Mouse (Mus musculus): Measurements from ENCODE around the gene Gclc. TPM values are rescaled to one million over a fixed set of nuclear protein-coding genes. Genes with fewer than 3 reads are reported as not detected.

Gene Gclc
- total RNA-seq (2014; fragmentation: Nextera tagmentation): 44.6 and 47.5 TPM in 2 replicates
- total RNA-seq (2017): 52.3 and 56.8 TPM in 2 replicates

- ATAC-seq (replicated peaks; ENCODE audit: poor library complexity, severe bottlenecking): peak; percentile 54
Observed at GRCm38 (mm10) chr9:77753853-77754727, at the start of gene Gclc. TSS of gene Gclc (plus strand) at chr9:77754535.

GRCm38 (mm10) chr9:77706515-77706914 lies 47.8 kb upstream of the Gclc start:
- ATAC-seq (replicated peaks; ENCODE audit: poor library complexity, severe bottlenecking): no peak

- ATAC-seq (replicated peaks; ENCODE audit: poor library complexity, severe bottlenecking): no peak
Observed at GRCm38 (mm10) chr9:77707433-77708139, 46.7 kb upstream of the Gclc start.

GRCm38 (mm10) chr9:77708950-77709349 lies 45.4 kb upstream of the Gclc start:
- ATAC-seq (replicated peaks; ENCODE audit: poor library complexity, severe bottlenecking): peak; percentile 81

GRCm38 (mm10) chr9:77711021-77711569 lies 43.2 kb upstream of the Gclc start:
- peak; percentile 5; the same call in 1 of the 2 replicates for ATAC-seq (replicated peaks; ENCODE audit: poor library complexity, severe bottlenecking)

- ATAC-seq (replicated peaks; ENCODE audit: poor library complexity, severe bottlenecking): no peak
Observed at GRCm38 (mm10) chr9:77712816-77713215, 41.5 kb upstream of the Gclc start.

GRCm38 (mm10) chr9:77713301-77713700 lies 41.0 kb upstream of the Gclc start:
- ATAC-seq (replicated peaks; ENCODE audit: poor library complexity, severe bottlenecking): peak; percentile 34

- no peak for ATAC-seq (replicated peaks; ENCODE audit: poor library complexity, severe bottlenecking)
Observed at GRCm38 (mm10) chr9:77715262-77715661, 39.1 kb upstream of the Gclc start.

GRCm38 (mm10) chr9:77716009-77716408 lies 38.3 kb upstream of the Gclc start:
- peak; percentile 73 for ATAC-seq (replicated peaks; ENCODE audit: poor library complexity, severe bottlenecking)

GRCm38 (mm10) chr9:77717831-77718435 lies 36.4 kb upstream of the Gclc start:
- no peak for ATAC-seq (replicated peaks; ENCODE audit: poor library complexity, severe bottlenecking)

GRCm38 (mm10) chr9:77718816-77719411 lies 35.4 kb upstream of the Gclc start:
- ATAC-seq (replicated peaks; ENCODE audit: poor library complexity, severe bottlenecking): peak; percentile 73

- no peak for ATAC-seq (replicated peaks; ENCODE audit: poor library complexity, severe bottlenecking)
Observed at GRCm38 (mm10) chr9:77719675-77720074, 34.7 kb upstream of the Gclc start.

GRCm38 (mm10) chr9:77722381-77722780 lies 32.0 kb upstream of the Gclc start:
- ATAC-seq (replicated peaks; ENCODE audit: poor library complexity, severe bottlenecking): no peak

- no peak for ATAC-seq (replicated peaks; ENCODE audit: poor library complexity, severe bottlenecking)
Observed at GRCm38 (mm10) chr9:77724216-77724615, 30.1 kb upstream of the Gclc start.

GRCm38 (mm10) chr9:77725448-77725847 lies 28.9 kb upstream of the Gclc start:
- peak; percentile 71 for ATAC-seq (replicated peaks; ENCODE audit: poor library complexity, severe bottlenecking)

- no peak for ATAC-seq (replicated peaks; ENCODE audit: poor library complexity, severe bottlenecking)
Observed at GRCm38 (mm10) chr9:77726018-77726684, 28.2 kb upstream of the Gclc start.

- no peak for ATAC-seq (replicated peaks; ENCODE audit: poor library complexity, severe bottlenecking)
Observed at GRCm38 (mm10) chr9:77727012-77727411, 27.3 kb upstream of the Gclc start.

GRCm38 (mm10) chr9:77732067-77732466 lies 22.3 kb upstream of the Gclc start:
- peak; percentile 98 for ATAC-seq (replicated peaks; ENCODE audit: poor library complexity, severe bottlenecking)

- peak; percentile 99 for ATAC-seq (replicated peaks; ENCODE audit: poor library complexity, severe bottlenecking)
Observed at GRCm38 (mm10) chr9:77737298-77738041, 16.9 kb upstream of the Gclc start.
